Mouse (Mus musculus) lung, postnatal 36 days (tissue): ENCODE results near the gene Olfr826.
"Not testable (repeated sequence)": the region's sequence is repeated elsewhere in the genome, so short reads cannot be mapped to it uniquely, and the experiment has no call there.

Experiments used
- DNase-seq: peaks from one replicate; pipeline ENCODE4 v3.0.0; 2022; ENCODE audit warnings: mixed read lengths

The Olfr826 gene

GRCm38 (mm10) chr10:130184086-130184485, at the start of gene Olfr826:
Gene Olfr826 (minus strand): TSS chr10:130184186.
- no peak for DNase-seq

- no peak for DNase-seq
These were observed 48.1 kb upstream of the Olfr826 start for GRCm38 (mm10) chr10:130232117-130232516.

DNA sequence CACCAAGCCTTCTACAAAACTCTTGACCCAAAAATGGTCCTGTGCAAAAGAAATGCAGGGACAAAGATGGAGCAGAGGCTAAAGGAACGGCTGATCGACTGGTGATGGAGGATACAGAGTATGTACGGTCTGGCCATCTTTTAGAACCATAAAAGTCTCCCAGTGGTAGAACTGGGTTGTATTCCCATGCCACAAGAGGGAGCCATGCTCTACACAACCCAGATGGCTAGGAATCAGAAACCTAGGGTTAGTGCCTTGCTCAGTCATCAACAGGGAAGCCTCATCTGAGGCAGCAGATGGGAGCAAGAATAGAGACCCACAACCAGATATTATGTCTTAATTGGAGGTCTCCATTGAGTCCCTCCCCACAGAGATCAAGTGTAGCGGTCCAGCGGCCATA, 45.6 kb upstream of the Olfr826 start:
- no peak for DNase-seq

DNA sequence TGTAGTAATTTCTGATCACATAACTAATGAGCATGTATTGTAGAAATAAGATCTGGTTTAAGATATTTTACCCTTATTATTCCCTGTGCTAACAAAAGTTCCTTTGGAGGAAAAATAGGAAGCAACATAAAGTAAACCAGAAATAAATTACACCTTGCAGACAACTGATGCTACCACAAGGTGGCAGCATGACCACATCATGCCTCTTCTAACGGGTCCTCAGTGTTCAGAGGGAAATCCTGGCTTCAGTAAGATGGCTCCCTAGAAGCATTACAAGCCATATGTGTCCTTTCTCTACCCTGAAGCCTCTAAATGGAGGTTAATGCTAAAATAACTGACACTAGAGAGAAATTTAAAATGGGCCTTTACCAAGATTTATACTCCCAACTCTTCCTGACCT, 44.3 kb upstream of the Olfr826 start:
- DNase-seq, result peak; percentile 15

- no peak for DNase-seq
These were observed 41.0 kb upstream of the Olfr826 start for GRCm38 (mm10) chr10:130225034-130225433.

DNA sequence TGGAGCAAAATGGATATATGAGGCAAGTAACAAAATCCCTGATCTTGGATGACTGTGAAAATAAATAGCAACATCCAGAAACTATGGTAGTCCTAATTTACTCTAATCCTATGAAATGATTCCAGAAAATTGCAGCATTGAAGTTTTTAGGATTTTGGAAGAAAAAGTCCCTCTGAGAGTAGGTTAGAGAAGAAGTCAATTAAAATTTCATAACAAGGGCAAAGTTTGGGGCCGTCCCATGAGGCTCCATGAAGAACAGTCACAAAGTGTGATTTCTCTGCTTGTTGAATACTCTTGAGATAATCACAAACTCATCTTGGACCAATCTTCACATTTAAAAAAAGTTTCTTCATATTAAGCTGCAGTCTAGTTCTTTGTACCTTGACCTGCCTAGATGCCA, 30.3 kb upstream of the Olfr826 start, which contains the start of gene Olfr827:
TSS of gene Olfr827 (minus strand) at position 101 of the 400 bp plus-strand sequence.
- no peak for DNase-seq

- no peak for DNase-seq
These were observed 17.3 kb downstream of the Olfr826 start, which contains the start of gene Olfr825 for GRCm38 (mm10) chr10:130166666-130167065. Gene Olfr825 (minus strand): TSS chr10:130166766.

DNA sequence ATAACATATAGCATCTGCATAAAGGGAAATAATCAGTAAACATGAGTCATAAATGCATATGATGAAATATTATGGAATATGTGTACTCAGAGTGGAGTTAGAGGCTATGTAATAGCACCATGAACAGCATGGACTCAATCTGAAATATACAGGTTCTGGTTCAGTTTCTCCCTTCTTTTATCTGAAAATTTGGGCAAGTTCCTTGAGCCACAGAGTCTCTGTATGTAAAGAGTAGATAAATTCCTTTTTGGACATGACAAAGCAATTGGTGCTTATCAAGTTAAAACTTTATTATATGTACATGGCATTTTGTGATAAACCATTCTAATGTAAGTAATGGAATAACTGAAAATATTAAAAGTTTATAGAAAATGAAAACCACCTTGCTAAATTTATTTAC, 18.8 kb downstream of the Olfr826 start:
- no peak for DNase-seq

GRCm38 (mm10) chr10:130144121-130144520, 39.9 kb downstream of the Olfr826 start:
- no peak for DNase-seq

GRCm38 (mm10) chr10:130142481-130142880, 41.5 kb downstream of the Olfr826 start:
- DNase-seq, result not testable (repeated sequence)

DNA sequence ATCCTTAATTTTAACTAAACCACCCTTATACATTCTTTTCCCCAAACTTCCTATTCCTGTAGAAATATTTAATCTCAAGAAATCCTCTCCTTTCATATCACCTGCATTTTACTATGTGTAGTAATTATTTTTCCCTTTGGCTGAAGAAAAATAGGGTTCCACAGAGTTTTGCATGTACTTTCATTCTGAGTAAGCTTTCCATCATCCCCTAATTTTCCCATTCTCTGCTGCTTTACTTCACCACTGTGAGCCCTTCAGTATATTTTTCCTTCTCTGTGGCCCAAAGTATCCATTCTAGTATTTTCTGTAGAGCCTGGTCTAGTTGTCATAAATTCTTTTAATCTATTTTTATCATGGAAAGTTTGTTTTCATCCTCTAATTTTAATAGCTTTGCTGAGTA, 49.2 kb downstream of the Olfr826 start:
- no peak for DNase-seq

DNA sequence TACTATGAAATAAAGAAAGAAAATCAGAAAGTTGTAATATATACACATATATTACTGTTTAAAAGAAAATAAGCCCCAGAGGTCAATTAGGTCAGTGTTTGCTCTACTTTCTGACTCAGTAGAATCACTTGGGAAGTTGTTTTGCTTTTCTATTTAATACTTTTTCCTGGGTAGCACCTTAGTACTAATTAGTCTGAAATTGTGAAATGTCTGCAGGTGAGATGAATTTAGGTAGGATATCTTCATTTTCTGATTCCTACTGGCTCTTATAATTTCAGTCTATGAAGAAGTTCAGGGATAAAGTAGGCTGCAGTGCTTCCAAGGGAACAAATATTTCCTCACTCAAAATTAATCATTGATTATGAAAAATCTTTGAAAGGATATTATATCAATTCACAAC, 54.1 kb downstream of the Olfr826 start, which contains the start of gene Olfr824:
TSS of gene Olfr824 (minus strand) at position 101 of the 400 bp plus-strand sequence.
- DNase-seq, result not testable (repeated sequence)
